In the genomic region with DNA sequence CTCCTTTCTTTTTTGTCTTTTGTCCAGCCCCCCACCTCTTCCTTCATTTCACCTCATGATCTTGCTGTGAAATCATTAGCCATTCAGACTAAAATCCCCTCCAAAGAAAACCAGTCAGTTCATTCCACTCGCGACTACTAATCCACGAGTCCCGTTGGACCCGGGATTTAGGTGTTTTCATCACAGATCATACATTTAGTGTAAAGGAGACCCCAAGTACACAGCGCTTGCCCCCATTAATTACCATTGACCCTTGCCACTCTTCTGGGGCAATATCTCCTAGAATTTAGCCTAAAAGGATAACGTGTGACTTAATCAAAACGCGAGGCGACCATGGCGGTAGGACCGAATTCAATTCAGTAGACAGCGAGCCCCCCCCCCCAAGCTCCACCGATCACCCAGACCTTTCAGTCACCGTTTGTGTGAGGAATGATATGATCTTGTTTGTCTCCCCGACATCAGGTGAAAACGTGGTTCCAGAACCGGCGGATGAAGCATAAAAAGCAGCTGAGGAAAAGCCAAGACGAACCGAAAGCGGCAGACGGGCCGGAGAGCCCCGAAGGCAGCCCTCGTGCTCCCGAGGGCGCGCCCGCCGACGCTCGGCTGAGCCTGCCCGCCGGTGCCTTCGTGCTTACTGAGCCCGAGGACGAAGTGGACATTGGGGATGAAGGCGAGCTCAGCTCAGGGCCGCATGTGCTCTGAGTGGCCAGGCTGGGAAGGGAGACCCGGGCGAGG, we compare ENCODE assay signal across 9 mouse cellular contexts. TPM values are rescaled to one million over a fixed set of nuclear protein-coding genes. Genes with fewer than 3 reads are reported as not detected.
DNase-seq lines count a peak whose midpoint lies in the region; ATAC-seq and TF ChIP-seq lines count a peak whose summit lies in the region.
"Had no signal": no experiment of that assay in that cellular context is flagged by ENCODE, and none has a peak within 500 bp of the region (broad histone marks: within the 10 kb centered on the region; RNA-seq: fewer than 3 reads in every experiment).

No protein-coding gene starts in this region.

- no peak for TF ChIP-seq POLR2A in small intestine, adult 2 months (IDR thresholded peaks at IDR 0.05; ENCODE audit: low read depth, low read length)

- H3K27me3 ChIP-seq in lung, embryonic 14.5 days (ENCODE audit: insufficient read depth, low read length): peaks cover 92% of the 10 kb centered on the region
- H3K27me3 ChIP-seq in forebrain, embryonic 12.5 days: peaks cover 100% of the 10 kb centered on the region
- peaks cover 93% of the 10 kb centered on the region for H3K27me3 ChIP-seq in limb, embryonic 12.5 days
- peaks cover 66% of the 10 kb centered on the region for H3K27me3 ChIP-seq in small intestine, adult 2 months (ENCODE audit: control insufficient read depth, insufficient read depth, low read length)

- no peaks in the 10 kb centered on the region for H3K4me1 ChIP-seq in lung, embryonic 14.5 days (ENCODE audit: insufficient read depth)
- H3K4me1 ChIP-seq in forebrain, embryonic 12.5 days: peaks cover 17% of the 10 kb centered on the region
- H3K4me1 ChIP-seq in limb, embryonic 12.5 days (replicated peaks): peaks cover 14% of the 10 kb centered on the region
- H3K4me1 ChIP-seq in small intestine, adult 2 months (ENCODE audit: control insufficient read depth, insufficient read depth, insufficient read length, low read length): peaks cover 3% of the 10 kb centered on the region; the same call in 1 of the 2 replicates

- H3K4me2 ChIP-seq in lung, embryonic 14.5 days: peak overlapping the region; percentile 41
- H3K4me2 ChIP-seq in forebrain, embryonic 12.5 days: peak overlapping the region; percentile 39
- peak overlapping the region; percentile 45 for H3K4me2 ChIP-seq in limb, embryonic 12.5 days

- WGBS in lung, embryonic 14.5 days: 1% methylated on average over 42 of the region's 42 CpGs
- WGBS in forebrain, embryonic 12.5 days: 2% methylated on average over 42 of the region's 42 CpGs
- 1% methylated on average over 42 of the region's 42 CpGs for WGBS in limb, embryonic 12.5 days
- 3% methylated on average over 42 of the region's 42 CpGs for WGBS in small intestine, adult 2 months

- H3K4me3 ChIP-seq in lung, embryonic 14.5 days (ENCODE audit: low read depth, low read length): peak overlapping the region; percentile 20
- peak overlapping the region; percentile 13 for H3K4me3 ChIP-seq in forebrain, embryonic 12.5 days (replicated peaks)
- peak overlapping the region; percentile 27 for H3K4me3 ChIP-seq in limb, embryonic 12.5 days (replicated peaks)
- peak overlapping the region; percentile 38 for H3K4me3 ChIP-seq in small intestine, adult 2 months (ENCODE audit: low read depth, low read length)

- peak; percentile 41 for DNase-seq in lung, embryonic 14.5 days
- DNase-seq in lung, adult 18-20 months: no peak
- no peak for DNase-seq in gastrocnemius, postnatal 25 days
- no peak for DNase-seq in cerebellum, adult 9-10 months
- DNase-seq: kidney, postnatal 25 days had no signal

- TF ChIP-seq CTCF in lung, embryonic 14.5 days (IDR thresholded peaks at IDR 0.05; ENCODE audit: low read depth): no peak
- no peak for TF ChIP-seq CTCF in small intestine, adult 2 months (IDR thresholded peaks at IDR 0.05; ENCODE audit: extremely low read depth, insufficient read length, insufficient replicate concordance, low read depth, low read length)

- no peaks in the 10 kb centered on the region for H3K9me3 ChIP-seq in lung, embryonic 14.5 days (ENCODE audit: low read depth, low read length)
- H3K9me3 ChIP-seq in forebrain, embryonic 12.5 days: no peaks in the 10 kb centered on the region
- H3K9me3 ChIP-seq in limb, embryonic 12.5 days: no peaks in the 10 kb centered on the region

- no peak for ATAC-seq in lung, embryonic 14.5 days (ENCODE audit: insufficient read depth)
- ATAC-seq in forebrain, embryonic 12.5 days (ENCODE audit: low FRiP score): no peak
- ATAC-seq in limb, embryonic 12.5 days (ENCODE audit: insufficient number of reproducible peaks, insufficient read depth, low FRiP score, low TSS enrichment, low read depth): no peak
- no peak for ATAC-seq in activated CD4-positive, CD25-positive, alpha-beta regulatory T cell, adult 4 months

- H3K36me3 ChIP-seq in lung, embryonic 14.5 days (ENCODE audit: insufficient read depth): no peaks in the 10 kb centered on the region
- H3K36me3 ChIP-seq in forebrain, embryonic 12.5 days (replicated peaks): no peaks in the 10 kb centered on the region
- no peaks in the 10 kb centered on the region for H3K36me3 ChIP-seq in limb, embryonic 12.5 days
- H3K36me3 ChIP-seq in small intestine, adult 2 months (ENCODE audit: control insufficient read depth, insufficient read depth, low read length): no peaks in the 10 kb centered on the region

- no peak overlapping the region for H3K9ac ChIP-seq in lung, embryonic 14.5 days
- no peak overlapping the region for H3K9ac ChIP-seq in forebrain, embryonic 12.5 days
- H3K9ac ChIP-seq in limb, embryonic 12.5 days (replicated peaks): no peak overlapping the region

- H3K27ac ChIP-seq in lung, embryonic 14.5 days (ENCODE audit: low read depth): no peak overlapping the region
- H3K27ac ChIP-seq in forebrain, embryonic 12.5 days: no peak overlapping the region
- no peak overlapping the region for H3K27ac ChIP-seq in limb, embryonic 12.5 days
- no peak overlapping the region for H3K27ac ChIP-seq in small intestine, adult 2 months (ENCODE audit: insufficient read depth, low read depth, low read length)

RNA-seq across cellular contexts. Expression of a gene that starts 3.4 kb away (rescaled TPM):
- polyA plus RNA-seq in lung, embryonic 14.5 days (2014; fragmentation: Nextera tagmentation; extraction: Ambion mirVana): not detected in 2 replicates
- 1.4 and 2.4 TPM in 2 replicates for polyA plus RNA-seq in forebrain, embryonic 12.5 days (2016; fragmentation: Nextera tagmentation; extraction: Ambion mirVana)
- not detected in 2 replicates for polyA plus RNA-seq in limb, embryonic 12.5 days (2016; fragmentation: Nextera tagmentation; extraction: Ambion mirVana)
- polyA plus RNA-seq in small intestine, adult 2 months (2012; rRNA removed): not detected in 2 replicates
- polyA plus RNA-seq in activated CD4-positive, CD25-positive, alpha-beta regulatory T cell, adult 4 months (2017; shearing (Covaris generic)): not detected
- total RNA-seq in gastrocnemius, postnatal 25 days (2021): not detected
